Mouse (Mus musculus) lung, postnatal 0 days (tissue): ENCODE results near the gene Krtap4-1.
"Not testable (repeated sequence)": the region's sequence is repeated elsewhere in the genome, so short reads cannot be mapped to it uniquely, and the experiment has no call there.

Source experiments
- CTCF ChIP-seq: IDR thresholded peaks from 2 replicates; pipeline ENCODE4 v1.5.1; 2016; ENCODE audit warnings: antibody characterized with exemption, mild to moderate bottlenecking
- EP300 ChIP-seq: IDR thresholded peaks from 2 replicates; pipeline ENCODE4 v1.6.1; 2016; ENCODE audit warnings: antibody characterized with exemption, mild to moderate bottlenecking, control low read depth

GRCm38 (mm10) chr11:99658467-99659010 lies 30.5 kb upstream of the Krtap4-1 start, which contains the start of gene Gm11563:
- not testable (repeated sequence) for TF ChIP-seq CTCF, EP300
